Mouse (Mus musculus) brain, embryonic 14.5 days (tissue): ENCODE data around the gene Phlda2.

Experiments used
- CTCF ChIP-seq: fragments of 200-500 bp; IDR thresholded peaks from 2 replicates; pipeline ENCODE4 v1.5.1; 2012; ENCODE audit warnings: inconsistent platforms, mild to moderate bottlenecking, moderate library complexity, borderline replicate concordance; ENCODE audit not compliant: insufficient read depth, insufficient read length; ENCODE audit errors: extremely low read depth
- POLR2A ChIP-seq: fragments of 200-500 bp; IDR thresholded peaks from 2 replicates; pipeline ENCODE4 v1.6.1; 2012; ENCODE audit warnings: mild to moderate bottlenecking, inconsistent platforms, borderline replicate concordance; ENCODE audit not compliant: poor library complexity, insufficient read depth, insufficient read length, severe bottlenecking; ENCODE audit errors: extremely low read depth

DNA sequence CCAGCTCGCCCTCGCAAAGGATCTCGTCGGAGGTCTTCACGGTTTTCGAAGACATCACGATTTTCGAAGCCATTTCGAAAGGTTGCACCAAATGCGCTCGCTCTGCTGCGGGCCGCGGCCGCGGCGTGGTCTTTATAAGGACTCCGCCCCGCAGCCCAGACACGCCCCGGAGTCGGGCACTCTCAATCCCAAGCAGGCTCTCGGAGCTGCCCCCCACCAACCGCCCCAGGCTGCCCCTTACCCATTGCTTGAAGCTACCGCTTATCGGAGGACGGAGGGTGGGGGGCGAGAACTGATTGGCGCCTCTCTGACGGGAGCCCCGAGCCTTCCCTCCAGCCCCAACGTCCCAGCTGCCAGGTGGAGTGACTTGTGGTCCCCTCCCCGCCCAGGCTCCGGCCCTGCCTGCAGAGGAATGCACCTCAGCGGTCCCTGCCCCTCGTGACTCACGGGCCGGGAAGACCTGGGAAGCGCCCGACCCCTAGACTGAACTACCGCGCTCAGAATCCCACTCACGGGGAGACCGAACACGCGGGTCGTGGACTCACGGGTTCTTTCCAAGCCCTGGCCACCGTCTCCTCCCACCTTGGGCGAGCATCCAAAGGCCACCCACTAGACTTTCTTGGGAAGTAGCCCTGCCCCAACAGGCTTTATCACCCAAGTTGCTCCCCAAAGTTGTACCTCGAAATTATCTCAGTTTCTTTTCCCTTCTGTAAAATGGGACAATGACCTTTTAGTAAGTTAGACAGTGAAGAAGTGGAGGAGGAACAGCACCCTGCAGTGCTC is at the start of gene Phlda2:
- TF ChIP-seq POLR2A (no peak), CTCF (no peak)
